Mouse (Mus musculus) liver, adult 2 months (tissue): Measurements from ENCODE around the gene Hist1h2ak. TPM values are rescaled to one million over a fixed set of nuclear protein-coding genes. Genes with fewer than 3 reads are reported as not detected.
"Not testable (repeated sequence)": the region's sequence is repeated elsewhere in the genome, so short reads cannot be mapped to it uniquely, and the experiment has no call there.

Source experiments
- DNase-seq: peaks from one replicate; pipeline ENCODE4 v3.0.0-alpha.2; 2011; ENCODE audit warnings: low read depth, low spot score; ENCODE audit errors: extremely low read depth
- H3K27ac ChIP-seq: fragments of 200-500 bp; replicated peaks from 2 replicates; pipeline ENCODE4 v1.5.1; 2012; ENCODE audit warnings: low read depth, mild to moderate bottlenecking, control low read depth, inconsistent platforms, low read length; ENCODE audit not compliant: insufficient read depth
- H3K27me3 ChIP-seq: fragments of 200-500 bp; 2 replicates; pipeline ENCODE4 v1.6.1; 2012; ENCODE audit warnings: mild to moderate bottlenecking, moderate library complexity, low read length, inconsistent platforms; ENCODE audit not compliant: control insufficient read depth, insufficient read depth
- H3K36me3 ChIP-seq: fragments of 200-500 bp; 2 replicates; pipeline ENCODE4 v1.6.1; 2012; ENCODE audit warnings: low read length, inconsistent platforms; ENCODE audit not compliant: control insufficient read depth, insufficient read depth
- H3K4me1 ChIP-seq: fragments of 200-500 bp; 2 replicates; pipeline ENCODE4 v1.6.1; 2011; ENCODE audit warnings: low read length; ENCODE audit not compliant: control insufficient read depth, insufficient read depth
- H3K4me3 ChIP-seq: fragments of 200-500 bp; 2 replicates; pipeline ENCODE4 v1.5.1; 2011; ENCODE audit warnings: low read depth, mild to moderate bottlenecking, control low read depth, low read length, moderate library complexity; ENCODE audit not compliant: insufficient read depth
- H3K79me2 ChIP-seq: fragments of 200-500 bp; 2 replicates; pipeline ENCODE4 v1.6.1; 2012; ENCODE audit warnings: inconsistent platforms, mild to moderate bottlenecking, low read length, moderate library complexity; ENCODE audit not compliant: control insufficient read depth, insufficient read depth
- H3K9ac ChIP-seq: fragments of 200-500 bp; 2 replicates; pipeline ENCODE4 v1.6.1; 2012; ENCODE audit warnings: low read depth, mild to moderate bottlenecking, control low read depth, inconsistent platforms, low read length
- CTCF ChIP-seq: fragments of 200-500 bp; IDR thresholded peaks from 2 replicates; pipeline ENCODE4 v1.5.1; 2011; ENCODE audit warnings: low read depth, low read length, control low read depth
- POLR2A ChIP-seq: fragments of 200-500 bp; IDR thresholded peaks from 2 replicates; pipeline ENCODE4 v1.6.1; 2011; ENCODE audit warnings: low read length, control low read depth; ENCODE audit not compliant: insufficient read depth; ENCODE audit errors: extremely low read depth
- WGBS: fragments of 180-500 bp; shearing (Covaris S2); methylation state at CpG from one replicate; pipeline ENCODE4 v1.1.7; 2018; 5-methylcytosine and 5-hydroxymethylcytosine counted together
- polyA plus RNA-seq: library from polyadenylated mRNA; depleted of rRNA; stranded (reverse); fragments of >200 nt; gene quantifications from 2 replicates; pipeline ENCODE4 v1.2.3, GENCODE M21; 2012
- total RNA-seq: library from RNA; depleted of rRNA; stranded (reverse); fragments of >200 nt; gene quantifications from 2 replicates; pipeline ENCODE4 v1.2.3, GENCODE M21; 2014

Hist1h2ak gene
- total and polyA plus RNA-seq, 2 experiments, result 3.3 TPM; not detected in 1

- no peak overlapping the region for H3K27ac ChIP-seq
- 55% methylated on average over 5 of the region's 5 CpGs for WGBS
- TF ChIP-seq CTCF (no peak), POLR2A (no peak)
- H3K4me3 ChIP-seq, result no peak overlapping the region
- H3K27me3 ChIP-seq, result no peaks in the 10 kb centered on the region
- H3K9ac ChIP-seq, result no peak overlapping the region
- DNase-seq, result no peak
- H3K36me3 ChIP-seq, result no peaks in the 10 kb centered on the region
- H3K4me1 ChIP-seq, result peaks cover 9% of the 10 kb centered on the region; the same call in 1 of the 2 replicates
- H3K79me2 ChIP-seq, result no peaks in the 10 kb centered on the region
These were observed 30.4 kb downstream of the Hist1h2ak start for GRCm38 (mm10) chr13:21722993-21723836.

- no peak overlapping the region; the same call in 1 of the 2 replicates for H3K9ac ChIP-seq
These were observed 31.2 kb downstream of the Hist1h2ak start for GRCm38 (mm10) chr13:21722373-21722925.

GRCm38 (mm10) chr13:21721757-21722372, 31.8 kb downstream of the Hist1h2ak start, which contains the start of gene Hist1h2bm:
Hist1h2bm (plus strand) TSS chr13:21722044.
- Histone ChIP-seq H3K4me1 (peaks cover 15% of the 10 kb centered on the region), H3K4me3 (peak within 1 kb of the TSS; percentile 77), H3K9ac (peak within 1 kb of the TSS; percentile 61)
- under 1% methylated on average over 37 of the region's 37 CpGs for WGBS
- H3K27ac ChIP-seq, H3K36me3 ChIP-seq, H3K27me3 ChIP-seq, H3K79me2 ChIP-seq: not testable (repeated sequence)
- peak; percentile 84 for DNase-seq

More at GRCm38 (mm10) chr13:21722373-21722925, 31.2 kb downstream of the Hist1h2ak start:
- no peak for DNase-seq
- Histone ChIP-seq H3K36me3 (no peaks in the 10 kb centered on the region), H3K4me3 (peak overlapping the region; percentile 50; the same call in 1 of the 2 replicates), H3K27ac (no peak overlapping the region), H3K27me3 (no peaks in the 10 kb centered on the region), H3K79me2 (no peaks in the 10 kb centered on the region), H3K4me1 (peaks cover 12% of the 10 kb centered on the region)
- 7% methylated on average over 11 of the region's 11 CpGs for WGBS
- TF ChIP-seq POLR2A (no peak), CTCF (no peak)

- peaks cover 15% of the 10 kb centered on the region for H3K4me1 ChIP-seq
- H3K27me3 ChIP-seq, DNase-seq, H3K79me2 ChIP-seq, H3K27ac ChIP-seq, H3K36me3 ChIP-seq: not testable (repeated sequence)
- H3K9ac ChIP-seq, result 0 out of 2 replicates have a peak overlapping the region, but pooled peaks have one; percentile 61
- 6% methylated on average over 25 of the region's 44 CpGs for WGBS
- H3K4me3 ChIP-seq, result peak overlapping the region; percentile 77
These were observed 32.4 kb downstream of the Hist1h2ak start for GRCm38 (mm10) chr13:21721107-21721756.

- TF ChIP-seq CTCF, result no peak
- TF ChIP-seq POLR2A, result no peak
- H3K9ac ChIP-seq, result no peak overlapping the region
- H3K36me3 ChIP-seq, result no peaks in the 10 kb centered on the region
- 90% methylated on average over 4 of the region's 4 CpGs for WGBS
- DNase-seq, result no peak
- no peaks in the 10 kb centered on the region for H3K27me3 ChIP-seq
- no peak overlapping the region for H3K4me3 ChIP-seq
- peaks cover 20% of the 10 kb centered on the region for H3K4me1 ChIP-seq
- H3K79me2 ChIP-seq, result no peaks in the 10 kb centered on the region
- no peak overlapping the region for H3K27ac ChIP-seq
These were observed 35.1 kb downstream of the Hist1h2ak start for GRCm38 (mm10) chr13:21718381-21719080.
